Mouse (Mus musculus) liver, adult (tissue): Measurements from ENCODE around the gene Cct7.

Source experiments
- GATA4 ChIP-seq: IDR thresholded peaks from 2 replicates; pipeline ENCODE4 v1.6.1; 2014; ENCODE audit warnings: mild to moderate bottlenecking, low read length; ENCODE audit not compliant: insufficient replicate concordance

Gene Cct7

DNA sequence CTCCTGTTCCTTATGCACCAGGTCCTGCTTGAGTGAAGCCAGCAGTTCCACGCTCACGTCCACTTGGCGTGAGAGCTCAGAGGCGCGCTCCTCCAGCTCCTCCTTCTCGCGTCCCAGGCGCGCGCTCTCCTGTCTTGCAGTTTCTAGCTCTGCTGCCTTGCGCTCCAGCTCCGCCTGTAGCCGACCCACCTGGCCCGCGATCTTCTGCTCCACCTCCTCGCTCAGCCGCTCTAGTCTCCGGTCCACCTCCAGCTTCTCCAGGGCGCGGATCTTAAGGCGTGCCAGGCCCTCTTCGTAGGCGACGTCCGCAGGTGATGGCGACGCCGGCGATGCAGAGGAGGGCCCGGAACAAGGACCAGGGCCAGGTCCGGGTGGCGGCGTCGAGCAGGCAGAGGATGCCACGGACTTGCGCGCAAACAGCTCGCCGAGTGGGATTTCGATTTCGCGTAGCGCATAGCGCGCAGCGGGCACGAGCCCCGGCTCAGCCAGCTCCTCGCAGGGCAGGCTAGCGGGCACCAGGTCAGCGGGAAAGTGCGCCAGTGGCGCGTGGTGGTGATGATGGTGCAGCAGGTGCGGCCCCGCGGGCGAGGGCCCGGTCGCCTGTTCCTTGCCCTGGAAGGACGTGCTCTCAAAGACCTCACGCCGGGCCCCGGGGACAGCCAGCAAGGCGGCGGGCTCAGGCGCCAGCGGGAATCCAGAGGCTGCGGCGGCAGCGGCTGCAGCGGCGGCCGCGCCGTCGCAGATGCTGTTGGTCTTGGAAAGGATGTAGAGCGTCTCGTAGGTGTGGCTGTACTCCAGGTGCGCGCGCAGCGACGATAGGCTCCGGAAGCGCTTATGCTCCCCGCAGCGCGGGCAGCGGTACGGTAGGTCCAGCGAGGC lies 32.8 kb downstream of the Cct7 start:
- no peak for TF ChIP-seq GATA4

- TF ChIP-seq GATA4 = no peak
Observed at GRCm38 (mm10) chr6:85485738-85486137, 34.4 kb downstream of the Cct7 start.

GRCm38 (mm10) chr6:85488510-85488909 lies 37.2 kb downstream of the Cct7 start:
- no peak for TF ChIP-seq GATA4

DNA sequence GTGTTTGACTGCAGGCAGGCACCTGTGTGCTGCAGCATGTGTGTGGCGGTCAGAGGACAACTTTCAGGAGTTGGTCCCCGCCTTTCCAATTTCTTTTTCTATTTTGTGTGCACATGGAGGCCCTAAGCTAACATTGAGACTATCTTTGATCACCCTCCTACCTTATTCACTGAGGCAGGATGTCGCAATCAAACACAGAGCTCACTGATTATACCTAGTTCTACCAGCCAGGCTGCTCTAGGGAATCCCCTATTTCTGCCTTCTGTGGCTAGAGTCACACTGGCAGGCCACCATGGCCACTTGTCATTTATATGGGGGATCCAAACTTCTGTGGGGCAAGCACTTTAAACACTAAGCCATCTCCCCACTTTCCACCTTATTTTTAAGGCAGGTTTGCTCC lies 38.4 kb downstream of the Cct7 start:
- TF ChIP-seq GATA4 = no peak

DNA sequence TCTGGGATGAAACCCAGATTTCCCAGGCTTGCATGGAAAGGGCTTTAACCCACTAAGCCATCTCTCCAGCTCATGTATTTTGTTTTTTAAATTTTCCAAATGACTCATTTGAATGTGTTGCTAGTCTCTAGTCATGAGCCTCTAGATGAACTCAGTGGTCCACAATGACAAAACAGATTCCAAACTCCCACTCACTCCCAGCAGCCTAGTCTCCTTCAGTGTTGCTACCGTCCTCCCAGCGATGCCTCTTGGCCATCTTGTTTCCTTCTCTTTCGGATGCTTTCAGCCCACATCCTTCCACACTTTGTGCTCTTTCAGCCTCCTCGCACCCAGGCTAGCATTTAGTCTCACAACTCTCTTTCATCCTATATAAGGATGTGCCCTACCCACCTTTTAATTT lies 38.9 kb downstream of the Cct7 start:
- no peak for TF ChIP-seq GATA4

DNA sequence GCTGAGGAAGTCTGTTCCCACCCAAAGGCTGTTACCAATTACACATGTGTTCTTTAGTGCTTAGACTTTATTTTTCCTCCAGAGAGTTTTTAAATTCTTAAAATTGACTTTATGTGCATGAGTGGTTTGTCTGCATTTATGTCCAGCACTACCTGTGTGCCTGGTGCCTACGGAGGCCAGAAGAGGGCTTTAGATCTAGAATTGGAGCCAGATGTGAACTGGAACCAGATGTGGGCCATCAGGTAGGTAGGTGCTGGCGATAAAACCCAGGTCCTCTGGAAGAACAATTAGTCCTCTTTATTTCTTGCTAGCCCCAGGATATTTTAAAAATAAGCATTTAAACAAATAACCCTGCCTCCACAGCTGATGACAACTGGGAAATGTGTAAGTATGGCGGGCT lies 40.3 kb downstream of the Cct7 start:
- no peak for TF ChIP-seq GATA4

GRCm38 (mm10) chr6:85496976-85497375 lies 45.7 kb downstream of the Cct7 start:
- no peak for TF ChIP-seq GATA4

- no peak for TF ChIP-seq GATA4
Observed at GRCm38 (mm10) chr6:85498147-85498546, 46.8 kb downstream of the Cct7 start.

DNA sequence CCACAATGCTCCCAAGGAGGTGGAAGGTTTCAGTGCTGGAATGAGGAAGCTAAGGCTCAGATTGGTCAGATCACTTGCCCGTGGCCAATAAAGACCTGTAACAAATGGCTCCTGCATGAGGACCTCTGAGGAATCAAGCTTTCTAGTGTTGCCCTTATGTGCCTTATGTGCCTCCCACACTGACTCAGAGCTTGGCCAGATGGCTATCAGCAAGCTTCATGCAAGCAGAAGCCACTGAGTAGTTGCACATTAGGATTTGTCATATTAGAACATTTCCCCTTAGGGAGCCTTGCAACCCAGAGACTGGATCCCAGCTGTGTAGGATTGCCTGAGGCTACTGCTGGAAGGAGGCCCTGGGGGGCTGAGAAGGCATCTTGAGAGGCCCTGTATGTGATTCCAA lies 49.1 kb downstream of the Cct7 start:
- TF ChIP-seq GATA4 = no peak

DNA sequence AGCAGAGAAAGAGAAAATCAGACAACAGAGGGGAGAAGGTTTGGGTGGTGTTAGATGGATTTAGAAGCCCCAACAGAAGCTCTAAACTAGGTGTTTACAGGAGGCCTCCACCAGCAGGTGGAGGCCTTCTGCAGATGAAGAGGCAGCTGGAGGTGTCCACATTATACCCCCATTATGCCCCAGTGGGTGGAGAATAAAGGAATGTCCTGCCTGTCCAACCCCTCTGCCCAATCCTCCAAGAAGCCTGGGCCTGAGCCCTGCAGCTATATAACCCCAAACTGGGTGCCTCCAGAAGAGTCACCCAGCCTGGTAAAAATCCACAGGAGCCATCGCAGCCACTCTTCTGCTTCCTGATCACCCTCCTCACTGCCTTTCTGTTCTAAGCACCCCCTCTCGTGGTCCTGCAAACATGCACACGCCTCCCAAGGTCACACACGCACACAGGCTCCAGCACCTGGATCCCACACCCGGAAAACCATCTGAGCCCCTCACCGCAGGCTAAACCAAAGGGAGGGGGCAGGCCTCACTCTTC lies 50.3 kb downstream of the Cct7 start:
- no peak for TF ChIP-seq GATA4

DNA sequence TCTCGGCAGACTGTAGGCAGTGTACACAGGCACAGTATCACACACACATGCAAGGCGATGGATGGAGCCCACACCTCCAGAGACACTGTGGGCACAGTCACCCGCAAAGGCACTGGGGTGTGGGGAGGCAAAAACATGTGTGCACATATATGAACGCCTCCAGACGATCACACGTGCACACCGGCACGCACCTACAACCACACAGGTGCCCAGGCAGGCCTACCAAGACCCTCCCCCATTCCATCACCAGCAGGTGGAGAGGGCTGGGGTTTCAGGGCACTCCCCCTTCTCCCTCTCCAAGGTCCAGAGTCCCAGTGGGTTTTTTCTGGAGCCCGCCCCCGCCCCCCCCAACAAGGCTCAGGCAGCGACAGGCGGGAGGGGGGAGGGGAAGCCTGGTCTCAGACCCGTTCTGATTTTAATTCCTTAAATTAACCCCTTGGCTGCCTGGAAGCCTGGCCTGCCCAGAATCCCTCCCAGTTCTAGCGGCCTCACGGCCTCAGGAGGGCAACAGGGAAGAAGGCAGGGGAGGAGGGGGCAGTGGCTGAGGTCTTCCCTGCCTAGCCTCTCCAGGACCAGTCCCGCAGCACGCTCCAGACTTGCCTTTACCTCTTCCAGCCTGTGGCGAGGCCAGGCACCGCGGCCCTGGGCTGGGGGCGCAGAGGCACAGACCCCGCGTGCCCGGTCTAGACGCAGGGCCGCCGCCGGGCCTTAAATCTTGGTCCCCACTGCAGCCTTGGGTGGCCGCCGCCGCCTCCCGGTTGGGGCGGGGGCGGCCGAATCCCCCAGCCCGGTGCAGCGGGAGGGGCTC lies 51.0 kb downstream of the Cct7 start:
- no peak for TF ChIP-seq GATA4

DNA sequence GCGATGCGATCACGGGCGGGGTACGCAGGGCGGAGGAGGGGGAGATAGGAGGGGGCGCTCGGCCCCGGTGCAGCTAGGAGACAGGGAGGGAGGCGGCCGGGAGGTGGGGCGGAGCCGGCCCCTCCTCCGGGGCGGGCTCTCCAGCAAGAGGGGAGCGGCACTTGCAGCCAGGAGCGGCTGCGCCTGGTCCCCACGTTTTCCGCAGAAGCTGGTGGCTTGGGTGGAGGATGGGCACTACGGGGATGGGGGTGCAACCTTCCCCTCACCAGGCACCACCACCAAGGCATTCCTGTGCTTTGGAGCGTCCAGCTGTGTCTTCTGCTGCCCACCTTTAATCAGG lies 51.6 kb downstream of the Cct7 start, which contains the start of gene Fbxo41:
Gene Fbxo41 (minus strand): TSS at position 84 of the 340 bp plus-strand sequence.
- TF ChIP-seq GATA4 = no peak

DNA sequence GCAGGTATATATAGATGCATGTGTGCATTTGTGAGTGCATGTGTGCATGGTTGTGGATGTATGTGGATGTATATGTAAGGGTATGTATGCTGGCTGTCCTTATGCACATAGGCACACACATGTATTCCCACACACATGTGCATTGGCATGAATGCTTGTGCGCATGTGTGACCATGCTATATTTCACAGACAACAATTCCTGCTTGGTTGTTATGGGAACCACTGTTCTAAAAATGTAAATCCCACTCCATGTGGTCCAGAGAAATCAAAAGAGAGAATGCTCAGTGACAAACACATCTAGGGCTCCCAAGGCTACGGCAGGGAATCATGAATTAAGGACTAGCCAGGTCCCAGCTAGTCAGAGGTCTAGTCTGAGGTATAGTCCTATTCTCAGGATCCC lies 53.6 kb downstream of the Cct7 start:
- TF ChIP-seq GATA4 = no peak

GRCm38 (mm10) chr6:85508602-85509001 lies 57.3 kb downstream of the Cct7 start:
- TF ChIP-seq GATA4 = no peak

- TF ChIP-seq GATA4 = no peak
Observed at GRCm38 (mm10) chr6:85510476-85510875, 59.2 kb downstream of the Cct7 start.

DNA sequence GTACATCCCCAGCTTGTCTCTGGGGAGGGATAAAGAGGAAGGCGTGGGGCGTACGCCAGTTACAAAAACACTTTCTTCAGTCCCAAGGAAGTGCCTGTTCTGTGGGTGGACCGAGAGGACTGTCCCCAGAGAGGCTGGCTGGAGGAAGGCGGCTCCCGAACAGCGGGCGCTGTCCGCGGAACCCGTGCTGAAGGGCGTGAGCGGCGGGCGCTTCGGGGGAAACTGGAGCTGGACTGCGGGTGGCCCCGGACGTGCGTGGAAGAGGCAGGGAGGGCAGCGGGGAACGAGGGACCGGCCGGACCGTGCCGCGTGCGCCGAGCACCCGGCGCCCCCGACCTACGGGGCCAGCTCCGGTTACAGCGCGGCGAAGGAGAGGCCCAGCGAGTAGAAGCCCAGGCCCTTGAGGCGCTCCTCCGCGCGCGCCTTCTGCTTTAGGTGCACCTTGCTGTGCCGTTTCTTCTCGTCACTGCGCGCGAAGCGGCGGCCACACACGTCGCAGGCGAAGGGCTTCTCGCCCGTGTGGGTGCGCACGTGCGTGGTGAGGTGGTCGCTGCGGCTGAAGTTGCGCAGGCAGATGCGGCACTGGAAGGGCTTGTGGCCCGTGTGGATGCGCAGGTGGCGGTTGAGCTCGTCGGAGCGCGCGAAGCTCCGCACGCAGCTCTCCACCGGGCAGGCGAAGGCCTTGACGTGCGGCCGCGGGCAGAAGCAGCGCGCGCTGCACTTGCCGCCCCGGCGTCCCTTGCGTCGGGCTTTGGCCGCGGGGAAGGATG lies 60.2 kb downstream of the Cct7 start:
- TF ChIP-seq GATA4 = no peak

DNA sequence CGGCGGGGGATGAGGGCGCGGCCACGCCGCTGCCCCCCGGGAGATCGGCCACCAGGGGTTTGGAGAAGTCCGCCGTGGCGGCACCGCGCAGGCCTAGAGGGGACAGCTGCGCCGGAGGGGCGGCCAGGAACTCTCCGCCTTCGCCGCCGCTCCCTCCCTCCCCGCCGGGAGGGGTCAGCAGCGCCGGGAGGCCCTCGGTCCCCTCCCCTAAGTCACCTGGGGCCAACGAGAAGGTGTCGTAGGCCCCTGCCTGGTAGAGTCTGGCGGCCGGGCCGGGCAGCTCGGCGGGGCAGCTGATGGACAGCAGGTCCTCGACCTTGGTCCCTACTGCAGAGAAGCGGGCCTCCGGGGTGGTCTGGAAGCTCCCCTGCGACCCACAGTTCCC lies 60.7 kb downstream of the Cct7 start:
- TF ChIP-seq GATA4 = no peak
